Mouse (Mus musculus) heart, adult 18-20 months (tissue): ENCODE data around the gene Mpig6b. TPM values are rescaled to one million over a fixed set of nuclear protein-coding genes. Genes with fewer than 3 reads are reported as not detected.
"Not testable (repeated sequence)": the region's sequence is repeated elsewhere in the genome, so short reads cannot be mapped to it uniquely, and the experiment has no call there.

Source experiments
- DNase-seq, 2 experiments: peaks; one replicate each; pipeline ENCODE4 v3.0.0; 2021 to 2022; ENCODE audit warnings: mixed read lengths in 1 of 2
- total RNA-seq, 2 experiments: library from RNA; stranded (reverse); gene quantifications; 2 replicates each; pipeline ENCODE4 v1.2.3; 2021

Mpig6b gene
- total RNA-seq, 2 experiments from 2014 or later, result 0.31 to 0.87 TPM

DNA sequence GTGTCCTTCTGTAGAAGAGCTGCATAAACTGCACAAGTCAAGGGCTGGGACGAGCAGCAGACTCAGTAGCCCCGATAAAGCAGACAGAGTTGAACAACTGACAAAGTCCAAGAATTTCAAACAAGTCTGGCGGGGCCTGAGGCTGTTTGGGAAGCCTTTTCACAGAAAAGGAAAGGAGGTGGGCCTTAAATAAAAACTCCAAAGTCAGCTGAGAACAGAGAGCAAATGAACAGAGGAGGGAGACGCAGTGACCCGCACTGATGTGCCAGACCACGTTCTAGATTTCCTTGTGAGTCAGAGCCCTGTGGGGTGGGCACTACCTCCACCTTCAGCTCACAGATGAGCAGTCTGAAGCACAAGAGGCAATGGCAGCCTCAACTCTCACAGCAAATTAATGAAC is 31.1 kb downstream of the Mpig6b start:
- DNase-seq, result no peak

DNA sequence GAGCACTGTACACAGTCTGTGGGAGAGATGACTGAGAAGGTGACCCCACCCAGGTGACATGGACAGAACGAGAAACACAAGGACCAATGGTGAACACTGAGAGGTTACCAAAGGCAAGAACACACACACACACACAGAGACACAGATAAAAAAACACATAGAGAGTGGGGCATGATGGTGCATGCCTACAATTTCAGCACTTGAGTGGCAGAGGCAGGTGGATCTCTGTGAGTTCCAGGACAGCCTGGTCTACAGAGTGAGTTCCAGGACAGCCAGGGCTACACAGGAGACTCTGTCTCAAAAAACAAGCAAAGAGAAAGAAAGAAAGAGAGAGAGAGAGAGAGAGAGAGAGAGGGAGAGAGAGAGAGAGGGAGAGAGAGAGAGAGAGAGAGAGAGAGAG is 32.3 kb downstream of the Mpig6b start:
- not testable (repeated sequence) for DNase-seq

DNA sequence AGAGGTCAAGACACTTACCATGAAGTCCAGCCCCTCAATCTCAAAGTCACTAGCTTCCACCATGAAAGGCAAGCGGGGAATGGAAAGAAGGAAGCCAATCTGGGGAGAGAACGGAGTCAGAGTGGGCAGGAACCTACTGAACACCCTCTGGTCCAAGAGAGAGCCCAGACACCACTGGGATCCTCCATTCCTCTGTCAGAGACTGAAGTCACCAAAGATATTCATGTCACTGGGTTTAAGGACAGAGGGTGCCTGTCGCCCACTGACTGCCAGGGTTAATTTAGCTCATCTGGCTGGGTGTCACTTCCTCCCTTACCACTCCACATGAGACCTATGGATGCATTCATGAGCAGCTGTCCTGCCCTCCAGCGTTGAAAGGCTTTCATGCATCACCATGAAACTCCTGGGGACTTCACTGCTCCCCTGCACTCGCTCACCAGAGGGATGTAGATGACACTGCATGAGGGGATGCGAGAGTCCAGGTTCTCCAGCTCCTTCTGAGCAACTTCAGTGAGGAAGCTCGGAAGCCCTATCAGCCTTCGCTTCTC is 33.6 kb downstream of the Mpig6b start:
- no peak for DNase-seq

DNA sequence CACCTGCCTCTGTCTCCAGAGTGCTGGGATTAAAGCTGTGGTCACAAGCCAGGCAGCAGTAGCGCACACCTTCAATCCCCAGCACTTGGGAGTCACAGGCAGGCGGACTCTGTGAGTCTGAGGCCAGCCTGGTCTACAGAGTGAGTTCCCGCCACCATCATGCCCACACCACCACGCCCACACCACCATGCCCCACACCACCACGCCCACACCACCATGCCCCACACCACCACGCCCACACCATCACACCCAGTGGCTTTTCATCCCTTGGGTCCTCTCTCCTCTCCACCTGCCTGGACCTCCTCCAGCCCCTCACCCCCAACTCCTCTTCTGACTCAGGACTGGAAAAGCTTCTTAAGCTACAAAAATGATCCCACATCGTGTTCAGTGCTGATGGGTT is 34.1 kb downstream of the Mpig6b start:
- no peak for DNase-seq

DNA sequence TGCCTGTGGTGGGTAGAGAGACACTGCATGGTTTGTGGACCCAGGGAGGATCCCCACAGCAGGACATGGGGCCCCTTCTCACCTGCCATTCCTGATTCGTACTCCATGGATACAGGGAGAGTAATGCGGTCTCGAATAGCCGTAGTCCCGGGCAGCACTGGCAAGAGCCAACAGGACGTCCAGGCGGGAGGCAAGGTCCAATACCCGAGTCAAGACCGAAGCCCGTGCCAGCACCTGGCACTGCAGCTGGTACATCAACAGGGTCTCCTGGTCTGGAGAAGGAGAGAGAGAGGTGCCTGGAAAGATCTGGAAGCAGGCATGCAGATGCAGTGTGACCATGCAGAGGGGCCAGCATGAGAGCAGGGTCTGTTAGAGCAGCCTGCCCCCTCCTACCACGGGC is 34.7 kb downstream of the Mpig6b start:
- DNase-seq, result no peak

DNA sequence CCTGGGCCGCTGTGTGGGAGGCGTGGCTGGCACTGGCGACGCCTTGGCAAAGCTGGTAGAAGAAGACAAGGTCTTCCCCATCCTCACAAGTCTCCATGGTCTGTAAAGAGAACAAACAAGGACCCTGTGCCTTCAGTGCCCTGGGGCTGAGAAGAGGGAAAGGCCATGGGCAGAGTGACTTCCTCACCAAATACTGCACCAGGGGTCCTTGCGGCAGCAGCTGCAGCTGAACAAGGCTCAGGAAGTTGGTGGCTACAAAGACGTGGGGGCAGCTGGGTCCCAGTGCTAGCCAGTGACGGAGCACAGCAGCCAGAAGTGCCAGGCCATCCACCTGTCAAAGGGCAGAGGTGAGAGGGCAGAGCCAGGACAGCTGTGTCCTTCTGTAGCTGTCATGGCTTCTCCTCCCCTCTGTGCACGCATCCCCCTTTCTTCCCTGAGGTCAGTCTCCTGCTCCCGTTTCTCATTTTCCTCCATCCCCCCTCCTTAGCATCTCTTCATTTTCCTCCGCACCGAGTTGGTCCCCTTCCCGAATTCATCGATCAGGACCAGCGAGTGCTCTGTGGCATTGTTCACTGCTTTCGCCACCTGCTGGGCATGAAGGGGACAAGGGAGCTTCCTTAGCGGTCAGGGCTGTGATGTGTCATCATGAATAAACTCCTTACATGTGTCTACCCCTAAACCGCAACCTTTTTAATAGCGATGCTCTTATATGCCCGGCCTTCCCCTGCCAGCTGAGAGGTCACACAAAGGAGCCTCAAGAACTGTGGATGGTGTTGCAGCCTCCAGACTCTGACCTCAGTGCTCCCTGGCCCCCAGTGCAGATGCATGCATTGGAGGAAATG is 36.1 kb downstream of the Mpig6b start:
- no peak for DNase-seq

DNA sequence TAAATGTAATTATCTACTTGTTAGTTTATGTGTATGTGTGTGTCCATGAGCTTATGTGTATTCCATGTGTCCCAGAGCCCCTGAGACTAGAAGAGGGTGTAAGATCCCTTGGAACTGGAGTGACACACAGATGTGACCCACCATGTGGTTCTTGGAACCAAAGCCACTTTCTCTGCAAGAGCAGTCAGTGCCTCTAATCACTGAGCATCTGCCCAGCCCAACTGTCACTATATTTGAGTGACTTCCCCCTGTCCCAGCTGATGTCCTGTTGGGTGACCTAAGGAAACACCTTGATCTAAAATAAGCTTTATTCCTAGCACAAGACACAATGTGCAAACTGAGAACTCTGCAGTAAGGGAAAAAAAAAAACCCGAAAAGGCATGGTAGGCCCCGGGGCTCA is 37.7 kb downstream of the Mpig6b start:
- DNase-seq, result no peak

DNA sequence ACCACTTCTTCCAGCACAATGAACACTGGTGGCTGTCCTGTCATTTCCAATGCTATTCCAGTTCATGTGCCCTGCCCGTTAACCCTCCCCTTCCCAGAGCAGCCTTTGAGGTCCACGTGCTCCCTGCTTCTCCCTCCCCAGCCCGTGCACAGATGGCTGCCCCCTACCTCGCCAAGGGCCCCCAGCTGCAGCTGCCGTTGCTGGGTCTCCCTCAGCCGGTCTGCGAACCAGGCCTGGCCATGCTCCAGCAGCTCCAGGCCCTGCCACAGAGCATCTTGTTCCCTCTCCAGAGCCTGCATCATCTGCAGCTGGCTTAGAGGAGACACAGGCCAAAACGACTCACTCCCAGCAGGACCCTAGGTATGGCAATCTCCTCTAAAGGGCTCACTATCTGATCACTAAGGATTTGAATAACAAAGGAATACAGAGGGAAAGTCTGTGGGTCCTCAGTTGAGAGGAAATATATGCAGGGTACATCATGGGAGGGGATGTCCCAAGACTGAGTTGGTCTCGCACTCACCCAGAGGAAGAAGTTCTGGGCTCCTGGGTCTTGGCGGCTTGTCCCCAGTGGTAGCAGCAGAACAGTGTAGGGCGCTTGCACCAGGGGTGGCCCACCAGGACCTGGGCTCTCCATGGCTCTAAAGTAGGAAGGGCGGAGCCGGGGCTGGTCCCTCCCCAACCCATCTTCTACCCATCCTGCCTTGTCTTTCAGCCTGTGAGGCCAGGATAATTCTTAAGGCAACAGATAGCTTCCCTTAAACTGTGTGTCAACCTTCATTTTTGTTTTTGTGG is 38.5 kb downstream of the Mpig6b start, which contains the start of gene Sapcd1:
Sapcd1 (minus strand) TSS at position 740 of the 792 bp plus-strand sequence.
- DNase-seq, result no peak

DNA sequence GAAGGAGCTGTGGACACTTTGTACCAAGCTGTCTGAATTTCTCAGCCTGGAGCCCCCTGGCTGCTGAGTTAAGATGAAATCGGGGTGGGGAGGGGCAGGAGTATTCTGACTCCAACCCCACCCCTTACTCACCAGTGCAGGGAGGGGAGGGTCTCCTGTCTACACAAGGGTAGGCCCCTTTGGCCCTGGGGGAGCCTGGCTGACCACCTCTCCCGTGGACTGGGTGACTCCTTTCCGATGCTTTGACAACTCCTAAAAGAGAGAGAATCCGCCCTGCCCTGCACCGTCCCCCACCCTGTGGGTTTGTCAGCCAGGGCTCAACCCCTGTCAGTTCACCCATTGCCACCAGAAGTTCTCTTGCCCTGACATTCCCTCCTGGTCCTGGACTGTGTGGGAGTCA is 39.8 kb downstream of the Mpig6b start:
- DNase-seq, result no peak

DNA sequence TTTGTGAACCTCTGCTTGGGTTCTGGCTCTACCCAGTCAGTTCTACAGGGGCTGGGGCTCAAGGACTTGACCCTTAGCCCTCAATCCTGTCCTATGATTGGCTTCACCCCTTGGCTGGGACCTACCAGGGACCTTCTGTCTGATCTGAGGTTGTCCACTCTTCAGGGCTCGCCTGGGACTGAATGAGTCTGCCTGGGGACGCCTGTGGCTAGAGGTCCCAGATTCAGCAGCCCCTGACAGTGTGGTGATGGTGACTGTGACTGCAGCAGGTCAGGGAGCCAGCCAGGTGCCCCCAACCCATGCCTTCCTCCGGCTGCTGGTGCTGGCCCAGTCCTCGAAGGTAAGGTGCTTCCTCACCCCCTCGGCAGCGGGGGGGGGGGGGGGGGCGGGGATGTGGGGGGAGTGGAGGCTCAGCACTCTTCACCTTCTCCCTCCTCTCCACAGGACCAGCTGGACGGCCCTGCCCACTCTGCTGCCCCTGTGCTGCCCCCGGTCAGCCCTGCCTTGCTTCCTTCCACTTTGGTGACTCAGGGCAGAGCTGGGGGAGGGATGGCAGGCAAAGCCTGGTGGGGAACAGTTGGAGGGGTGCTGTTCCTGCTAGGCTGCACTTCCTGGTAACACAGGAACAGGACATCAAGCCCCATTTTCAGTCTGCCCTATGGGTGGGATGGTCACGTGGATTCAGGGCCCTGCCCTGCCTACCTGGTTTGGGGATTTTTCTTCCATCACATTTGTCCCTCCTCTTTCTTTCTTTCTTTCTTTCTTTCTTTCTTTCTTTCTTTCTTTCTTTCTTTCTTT is 41.1 kb downstream of the Mpig6b start:
- DNase-seq, result peak in 1 of 2 experiments; percentile 42

DNA sequence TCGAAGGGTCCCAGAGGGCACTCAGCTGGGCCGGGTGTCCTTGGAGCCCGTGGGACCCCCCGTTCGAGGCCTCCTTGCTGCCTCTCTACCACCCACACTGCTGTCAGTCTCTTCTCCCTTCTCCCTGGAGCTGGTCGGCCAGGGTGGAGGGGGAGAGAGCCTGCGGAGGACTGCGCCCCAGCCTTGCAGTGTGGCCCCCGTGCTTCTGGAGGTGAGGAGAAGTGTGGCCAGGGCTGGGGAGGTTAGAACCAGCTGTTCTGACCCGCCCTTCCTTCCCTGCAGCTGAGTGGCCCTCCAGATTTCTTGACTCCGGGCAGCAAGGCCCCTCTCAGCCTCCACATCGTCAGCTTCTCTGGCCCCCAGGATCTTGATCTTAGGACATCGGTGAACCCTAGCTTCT is 41.7 kb downstream of the Mpig6b start:
- no peak for DNase-seq

DNA sequence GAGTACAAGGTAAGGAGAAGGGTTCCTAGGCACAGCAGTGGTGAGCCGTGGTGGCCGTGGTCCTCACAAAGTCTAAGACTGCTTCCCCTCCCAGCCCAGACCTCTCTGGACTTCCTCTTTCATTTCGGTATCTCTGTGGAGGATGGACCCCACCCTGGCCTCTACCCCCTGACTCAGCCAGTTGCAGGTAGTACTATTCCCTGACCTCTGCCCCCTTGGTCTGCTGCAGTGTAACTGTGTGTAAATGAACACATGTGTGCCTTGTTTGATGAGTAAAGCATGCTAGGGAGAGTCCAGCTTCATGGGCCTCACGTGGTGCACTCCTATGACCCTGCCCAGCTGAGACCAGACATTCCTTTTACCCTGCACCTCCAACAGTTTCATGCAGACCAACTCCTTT is 42.2 kb downstream of the Mpig6b start:
- DNase-seq, result peak in 1 of 2 experiments; percentile 47

DNA sequence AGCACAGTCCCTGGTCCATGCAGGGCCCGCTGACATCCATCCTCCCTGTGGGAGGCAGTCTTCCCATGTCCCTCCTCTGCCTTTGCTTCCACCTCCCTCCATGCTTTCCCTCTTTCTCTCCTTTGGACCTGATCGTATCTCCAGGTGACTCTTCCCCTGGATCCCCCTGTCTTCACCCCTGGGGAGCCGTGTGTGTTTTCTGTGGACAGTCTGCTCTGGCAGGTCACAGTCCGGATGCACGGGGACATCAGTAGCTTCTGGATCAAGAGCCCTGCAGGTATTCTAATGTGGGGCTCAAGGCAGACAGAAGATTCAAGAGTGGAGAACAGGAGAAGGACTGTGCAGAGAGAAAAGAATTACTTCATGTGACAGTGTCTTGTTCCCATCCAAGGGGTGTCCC is 42.8 kb downstream of the Mpig6b start:
- DNase-seq, result no peak

DNA sequence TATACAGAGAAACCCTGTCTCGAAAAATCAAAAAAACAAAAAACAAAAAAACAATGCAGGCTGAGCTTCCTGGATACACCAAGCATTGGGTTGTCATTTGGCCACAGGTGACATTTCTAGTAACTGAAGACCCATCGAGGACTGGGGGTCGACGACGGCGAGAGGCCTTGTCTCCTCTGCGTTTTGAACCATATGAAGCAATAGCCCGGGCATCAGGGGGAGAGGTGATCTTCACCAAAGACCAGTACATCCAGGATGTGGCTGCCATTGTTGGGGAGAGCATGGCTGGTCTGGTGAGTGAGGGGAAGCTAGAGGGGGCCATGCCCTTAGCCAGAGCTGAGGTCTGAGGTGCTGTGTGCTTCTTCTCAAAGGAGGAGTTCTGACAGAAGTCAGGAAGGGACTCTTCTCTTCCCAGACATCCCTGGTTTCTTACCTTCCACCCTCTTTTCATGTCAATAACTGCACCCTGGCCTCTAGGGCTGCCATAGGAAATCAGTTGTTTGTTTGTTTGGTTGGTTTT is 43.4 kb downstream of the Mpig6b start:
- no peak for DNase-seq

DNA sequence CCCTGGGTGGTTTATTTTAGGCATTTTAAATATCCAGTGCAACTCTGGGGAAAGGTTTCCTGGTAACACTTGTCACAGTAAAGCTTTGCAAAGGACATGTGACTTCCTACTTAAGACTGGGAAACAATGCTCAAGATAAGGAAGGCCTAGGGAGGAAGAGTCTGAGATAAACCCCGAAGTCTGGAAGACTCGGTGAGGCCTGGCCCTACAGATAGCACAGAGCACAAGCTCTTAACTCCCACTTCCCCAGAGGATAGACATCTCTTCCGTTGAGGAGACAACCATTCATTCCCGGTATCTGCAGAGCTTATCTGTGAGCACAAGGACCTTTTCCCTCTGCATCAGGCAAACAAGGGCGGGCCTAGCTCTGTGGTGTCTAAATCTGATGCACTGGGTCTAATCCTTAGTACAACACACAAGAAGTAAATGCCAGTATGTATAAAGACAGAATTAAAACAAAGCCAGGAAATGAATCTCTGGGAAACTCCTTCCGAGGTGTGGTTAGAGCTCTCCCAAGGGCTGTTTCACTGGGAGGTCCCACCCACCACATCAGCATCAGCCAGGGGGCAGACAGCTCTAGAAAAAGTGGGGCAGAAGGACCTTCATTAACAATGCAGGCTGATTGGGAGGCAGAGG is 44.0 kb downstream of the Mpig6b start:
- peak; percentile 58 to 63 for DNase-seq

DNA sequence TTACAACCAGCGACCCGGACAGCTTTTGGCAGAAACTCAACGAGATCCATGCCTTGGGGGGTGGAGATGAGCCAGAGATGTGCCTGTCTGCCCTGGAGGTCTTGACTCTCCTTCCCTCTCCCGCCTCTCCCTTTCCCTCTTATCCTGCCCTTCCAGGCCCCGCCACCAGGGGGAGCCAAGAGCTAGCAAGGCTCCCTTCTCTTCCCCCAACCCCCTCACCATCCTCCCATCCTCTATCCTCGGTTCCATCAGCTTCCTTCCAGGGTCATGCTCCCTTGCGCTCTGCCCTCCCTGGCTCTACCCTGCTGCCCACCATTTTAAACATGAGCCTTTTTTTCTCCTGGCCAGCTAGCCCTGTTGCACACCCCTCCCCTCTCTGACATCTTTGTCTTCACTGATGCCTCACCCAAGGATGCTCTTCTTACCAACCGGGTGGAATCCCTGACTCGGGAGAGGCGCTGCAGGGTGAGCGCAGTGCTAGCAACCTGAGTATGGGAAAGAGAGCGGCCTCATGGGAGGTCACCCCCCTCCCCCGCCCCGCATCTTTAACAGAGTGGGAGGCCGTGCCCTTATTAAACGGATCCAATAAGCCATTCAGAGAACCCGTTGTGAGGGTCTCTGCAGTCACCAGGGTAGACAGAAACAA is 44.7 kb downstream of the Mpig6b start:
- DNase-seq, result peak; percentile 87 to 96

DNA sequence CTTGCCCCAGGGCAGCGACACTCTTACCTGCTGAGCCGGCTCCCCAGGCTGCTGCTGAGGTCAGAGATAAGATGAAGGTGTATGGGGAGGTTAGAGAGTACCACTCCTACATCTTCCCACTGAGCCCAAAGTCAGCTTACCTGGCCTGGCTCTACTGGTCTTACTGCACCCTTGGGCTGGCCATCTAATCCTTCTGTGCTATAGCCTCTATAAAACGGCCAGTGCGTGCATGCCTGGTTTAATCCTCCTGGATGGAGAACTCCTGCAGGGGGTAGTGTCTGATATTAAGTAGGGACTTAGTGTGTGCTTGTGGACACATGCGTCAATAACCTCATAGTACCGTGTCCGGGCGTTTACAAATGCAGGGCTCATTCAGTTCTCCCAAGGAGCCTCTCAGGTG is 45.4 kb downstream of the Mpig6b start:
- no peak for DNase-seq

DNA sequence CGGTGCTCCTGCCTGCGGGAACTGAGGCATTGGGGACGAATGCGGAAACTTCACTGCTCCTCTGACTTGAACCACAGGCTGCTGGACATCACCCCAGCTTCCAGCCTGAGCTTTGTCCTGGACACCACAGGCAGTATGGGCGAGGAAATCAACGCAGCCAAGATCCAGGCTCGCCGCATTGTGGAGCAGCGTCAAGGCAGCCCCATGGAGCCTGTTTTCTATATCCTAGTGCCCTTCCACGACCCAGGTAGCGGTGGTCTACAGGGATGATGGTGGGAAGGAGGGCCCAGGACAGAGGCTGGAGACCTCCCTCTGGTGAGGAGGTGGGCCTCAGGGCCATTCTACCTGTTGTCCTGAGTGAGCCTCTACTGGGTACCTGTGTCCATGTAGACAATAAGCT is 46.1 kb downstream of the Mpig6b start:
- DNase-seq, result no peak

DNA sequence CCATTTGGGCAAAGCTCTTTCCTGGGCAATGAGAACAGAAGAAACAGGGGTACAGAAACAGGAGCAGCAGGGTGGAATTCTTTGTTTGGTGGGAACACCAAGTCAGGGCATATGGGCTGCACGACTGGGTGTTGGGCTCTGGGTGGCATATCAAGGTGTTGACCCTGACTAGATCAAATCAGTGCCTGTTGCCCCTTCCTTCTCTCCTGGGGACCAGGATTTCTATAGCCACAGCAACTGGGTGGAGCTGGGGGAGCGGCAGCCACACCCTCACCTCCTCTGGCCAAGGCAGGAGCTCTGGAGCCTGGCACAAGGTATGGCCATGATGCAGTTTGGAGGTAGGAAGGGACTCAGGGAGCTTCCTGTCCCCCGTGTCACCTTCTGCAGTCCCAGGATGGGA is 47.8 kb downstream of the Mpig6b start:
- DNase-seq, result no peak

DNA sequence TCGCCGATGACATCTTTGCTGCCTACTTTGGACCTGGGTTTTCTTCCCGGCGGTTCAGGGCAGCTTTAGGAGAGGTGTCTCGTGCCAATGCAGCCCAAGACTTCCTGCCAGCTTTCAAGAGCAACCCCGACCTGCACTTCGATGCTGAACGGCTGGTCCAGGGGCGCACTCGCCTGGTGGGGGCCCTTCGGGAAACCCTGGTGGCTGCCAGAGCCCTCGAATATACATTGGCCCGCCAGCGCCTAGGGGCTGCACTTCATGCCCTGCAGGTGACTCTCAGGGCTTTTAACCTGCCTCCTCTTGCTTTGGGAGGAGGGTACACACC is 48.3 kb downstream of the Mpig6b start:
- DNase-seq, result no peak
